Mouse (Mus musculus): ENCODE results near the gene Mael.

Gene Mael

DNA sequence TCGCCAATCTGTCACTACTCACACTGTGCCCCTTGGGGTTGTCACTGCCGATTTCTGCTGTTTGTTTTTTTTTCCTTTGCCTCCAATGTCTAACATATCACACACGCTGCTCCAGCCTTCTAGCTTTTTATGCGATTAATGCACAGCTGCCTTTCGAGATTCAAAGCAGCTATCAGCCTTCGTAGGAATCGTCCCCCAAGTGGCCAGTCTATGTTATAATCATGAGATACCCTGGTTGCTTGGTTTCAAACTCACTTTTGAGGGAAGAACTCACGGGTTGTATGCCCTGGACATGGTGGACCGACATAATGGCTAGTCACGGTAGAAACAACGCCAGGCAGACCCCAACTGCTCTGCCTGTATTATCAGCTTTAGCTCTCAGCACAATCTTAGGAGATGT lies 87.2 kb downstream of the Mael start:
- DNase-seq = no peak

Measured in cerebellum, adult 8-10 months (tissue).